8 mouse cellular contexts compared by ENCODE assay signal in genomic region chr1:138617279-138618011, GRCm38 (mm10). TPM values are rescaled to one million over a fixed set of nuclear protein-coding genes. Genes with fewer than 3 reads are reported as not detected.
DNase-seq lines count a peak whose midpoint lies in the region; ATAC-seq and TF ChIP-seq lines count a peak whose summit lies in the region.

No protein-coding gene starts in this region.

- H3K9me3 ChIP-seq in hindbrain, embryonic 12.5 days (replicated peaks), result no peaks in the 10 kb centered on the region

- peaks cover 14% of the 10 kb centered on the region; the same call in 1 of the 2 replicates for H3K79me2 ChIP-seq in liver, adult 2 months (ENCODE audit: control insufficient read depth, insufficient read depth, low read length)
- H3K79me2 ChIP-seq in macrophage (ENCODE audit: inconsistent target), result peaks cover 54% of the 10 kb centered on the region

- no peaks in the 10 kb centered on the region for H3K27me3 ChIP-seq in liver, adult 2 months (ENCODE audit: control insufficient read depth, insufficient read depth, low read length)
- no peaks in the 10 kb centered on the region for H3K27me3 ChIP-seq in hindbrain, embryonic 12.5 days

- ATAC-seq in hindbrain, embryonic 12.5 days (ENCODE audit: low FRiP score), result no peak

- no peak for TF ChIP-seq POLR2A in liver, adult 2 months (IDR thresholded peaks at IDR 0.05; ENCODE audit: extremely low read depth, insufficient read depth, low read length)

- peak overlapping the region; percentile 50 for H3K4me3 ChIP-seq in liver, adult 2 months (ENCODE audit: insufficient read depth, low read depth, low read length)
- H3K4me3 ChIP-seq in hindbrain, embryonic 12.5 days, result peak overlapping the region; percentile 94
- H3K4me3 ChIP-seq in macrophage (ENCODE audit: inconsistent target), result peak overlapping the region; percentile 61

- no peak for TF ChIP-seq CTCF in liver, adult 2 months (IDR thresholded peaks at IDR 0.05; ENCODE audit: low read depth, low read length)

- peak overlapping the region; percentile 77 for H3K4me2 ChIP-seq in hindbrain, embryonic 12.5 days (replicated peaks)

- peaks cover 7% of the 10 kb centered on the region; the same call in 1 of the 2 replicates for H3K36me3 ChIP-seq in liver, adult 2 months (ENCODE audit: control insufficient read depth, insufficient read depth, low read length)
- H3K36me3 ChIP-seq in hindbrain, embryonic 12.5 days, result no peaks in the 10 kb centered on the region
- H3K36me3 ChIP-seq in macrophage (ENCODE audit: inconsistent target), result no peaks in the 10 kb centered on the region

- WGBS in liver, adult 2 months, result 5% methylated on average over 17 of the region's 17 CpGs
- WGBS in hindbrain, embryonic 12.5 days, result 21% methylated on average over 17 of the region's 17 CpGs
- 30% methylated on average over 17 of the region's 17 CpGs for WGBS in macrophage (ENCODE audit: missing documents)

- H3K9ac ChIP-seq in liver, adult 2 months (ENCODE audit: low read depth, low read length), result peak overlapping the region; percentile 65
- peak overlapping the region; percentile 33; the same call in 1 of the 2 replicates for H3K9ac ChIP-seq in hindbrain, embryonic 12.5 days

- peaks cover 10% of the 10 kb centered on the region for H3K4me1 ChIP-seq in liver, adult 2 months (ENCODE audit: control insufficient read depth, insufficient read depth, low read length)
- 0 out of 2 replicates have a peak, but pooled peaks cover 9% of the 10 kb centered on the region for H3K4me1 ChIP-seq in hindbrain, embryonic 12.5 days

- DNase-seq in liver, adult 2 months (ENCODE audit: extremely low read depth, low read depth, low spot score), result no peak
- no peak for DNase-seq in liver
- DNase-seq in embryo, embryonic 10.5 days (ENCODE audit: low spot score), result peak; percentile 27
- DNase-seq in right cerebral cortex, postnatal 4 days, result no peak
- DNase-seq in layer of hippocampus, adult 11-12 months (ENCODE audit: low spot score), result no peak
- DNase-seq in spleen, postnatal 36 days (ENCODE audit: low spot score in 2 of 2), result no peak

- H3K27ac ChIP-seq in liver, adult 2 months (replicated peaks; ENCODE audit: insufficient read depth, low read depth, low read length), result peak overlapping the region; percentile 76
- H3K27ac ChIP-seq in hindbrain, embryonic 12.5 days, result no peak overlapping the region
- H3K27ac ChIP-seq in macrophage, result peak overlapping the region; percentile 75

RNA-seq across cellular contexts. Expression of gene Nek7, which starts 2.5 kb away (rescaled TPM):
- total RNA-seq in liver, adult 2 months (2014; rRNA removed), result 31.5 and 31.7 TPM in 2 replicates
- 6.3 and 7.7 TPM in 2 replicates for polyA plus RNA-seq in liver, adult 2 months (2012; rRNA removed)
- 23.2 and 24.5 TPM in 2 replicates for polyA plus RNA-seq in hindbrain, embryonic 12.5 days (2016; fragmentation: Nextera tagmentation; extraction: Ambion mirVana)
- total RNA-seq in macrophage (2018; cell fraction: chromatin; rRNA removed), result 10 to 100 TPM; 10.6 to 65.3 (median 49.3) TPM
- total RNA-seq in macrophage (2018; cell fraction: cytosol; rRNA removed), result 10 to 100 TPM; 48.7 to 90.1 (median 73.9) TPM
- 10 to 100 TPM; 28.0 to 99.1 (median 58.9) TPM for total RNA-seq in macrophage (2018; cell fraction: nucleus; rRNA removed)
- 52.7 to 66.7 TPM (median 66.2 TPM) in 3 replicates for polyA plus RNA-seq in macrophage (2018)
